Mouse (Mus musculus): ENCODE measurements around the gene Pik3r1. TPM values are rescaled to one million over a fixed set of nuclear protein-coding genes. Genes with fewer than 3 reads are reported as not detected.
A peak's percentile ranks its signal among the peaks of the same experiment; 100 is the strongest.

Pik3r1 gene
- polyA plus RNA-seq, 1 experiment from 2014 or later: 28.6 TPM

DNA sequence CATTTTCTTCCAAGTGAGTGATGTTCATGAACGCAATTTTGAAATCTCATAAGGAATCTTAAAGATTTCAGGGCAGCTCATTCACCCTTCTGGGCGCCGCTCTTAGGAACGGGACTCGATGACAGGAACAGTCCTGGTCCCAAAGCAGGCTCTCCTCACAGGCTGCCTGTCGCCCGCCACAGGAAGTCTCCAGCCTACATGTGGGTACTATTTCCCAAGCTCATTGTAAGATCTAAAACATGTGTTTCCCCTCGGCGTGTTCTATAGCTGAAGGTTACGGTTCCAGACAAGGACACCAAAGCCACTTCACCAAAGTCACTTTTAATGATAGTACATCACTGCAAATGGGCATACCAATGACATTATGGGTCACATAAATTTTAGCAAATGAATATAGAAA is 35.3 kb downstream of the Pik3r1 start:
- H3K9me3 ChIP-seq: no peaks in the 10 kb centered on the region
- H3K9ac ChIP-seq: no peak overlapping the region
- no peaks in the 10 kb centered on the region for H3K27me3 ChIP-seq
- no peak for ATAC-seq (ENCODE audit: borderline replicate concordance, extremely low read depth, low FRiP score, low TSS enrichment)
- H3K4me3 ChIP-seq: no peak overlapping the region
- H3K27ac ChIP-seq: peak overlapping the region; percentile 2; the same call in 1 of the 2 replicates
- H3K4me2 ChIP-seq: no peak overlapping the region
- WGBS: 64% methylated on average over 10 of the region's 10 CpGs
- no peaks in the 10 kb centered on the region for H3K36me3 ChIP-seq
- H3K4me1 ChIP-seq: peaks cover 55% of the 10 kb centered on the region

DNA sequence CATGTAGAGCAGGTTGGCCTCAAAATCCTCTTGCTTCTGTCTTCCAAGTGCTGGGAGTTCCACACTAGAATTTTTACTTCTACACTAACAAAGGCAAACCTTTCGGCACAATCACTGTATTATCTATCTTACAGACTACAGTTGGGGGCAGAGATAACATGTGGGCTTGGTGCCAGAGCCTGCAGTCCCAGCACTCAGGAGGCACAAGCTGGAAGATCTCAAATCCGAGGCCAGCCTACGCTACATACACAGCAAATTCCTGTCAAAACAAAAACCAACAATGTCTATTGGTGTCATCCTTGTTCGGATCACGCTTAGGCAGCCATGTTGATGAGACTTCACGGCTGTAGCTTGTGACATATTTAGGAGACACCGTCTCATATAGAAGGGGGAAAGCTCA is 36.2 kb downstream of the Pik3r1 start:
- no peak overlapping the region for H3K4me3 ChIP-seq
- no peaks in the 10 kb centered on the region for H3K9me3 ChIP-seq
- peak; percentile 44; the same call in 1 of the 2 replicates for ATAC-seq (ENCODE audit: borderline replicate concordance, extremely low read depth, low FRiP score, low TSS enrichment)
- no peak overlapping the region for H3K4me2 ChIP-seq
- H3K36me3 ChIP-seq: no peaks in the 10 kb centered on the region
- H3K27me3 ChIP-seq: no peaks in the 10 kb centered on the region
- H3K27ac ChIP-seq: peak overlapping the region; percentile 2; the same call in 1 of the 2 replicates
- peaks cover 49% of the 10 kb centered on the region for H3K4me1 ChIP-seq
- WGBS: 40% methylated on average over 7 of the region's 7 CpGs
- H3K9ac ChIP-seq: no peak overlapping the region

DNA sequence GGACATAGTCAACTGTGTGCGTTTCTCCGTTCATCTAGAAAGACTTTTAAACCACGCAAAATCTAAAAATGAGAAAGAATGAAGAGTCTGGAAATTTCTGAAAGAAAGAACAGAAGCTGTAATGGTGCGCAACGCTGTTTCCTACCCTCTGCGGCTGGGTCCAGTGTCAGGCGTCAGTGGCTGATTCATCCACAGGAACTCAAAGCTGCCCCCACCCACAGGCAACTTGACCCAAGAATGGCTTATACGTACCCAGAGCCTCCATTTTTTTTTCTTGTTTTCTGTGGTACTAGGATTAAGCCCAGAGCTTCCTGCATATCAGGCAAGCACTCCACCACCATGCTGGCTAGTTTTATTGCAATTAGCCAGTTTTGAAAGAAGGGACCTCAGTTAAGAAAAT is 37.7 kb downstream of the Pik3r1 start:
- Histone ChIP-seq H3K9me3 (no peaks in the 10 kb centered on the region), H3K9ac (no peak overlapping the region), H3K4me3 (no peak overlapping the region), H3K27ac (peak overlapping the region; percentile 29; the same call in 1 of the 2 replicates), H3K27me3 (no peaks in the 10 kb centered on the region), H3K36me3 (no peaks in the 10 kb centered on the region), H3K4me1 (peaks cover 36% of the 10 kb centered on the region), H3K4me2 (no peak overlapping the region)
- WGBS: 74% methylated on average over 8 of the region's 8 CpGs
- no peak for ATAC-seq (ENCODE audit: borderline replicate concordance, extremely low read depth, low FRiP score, low TSS enrichment)

DNA sequence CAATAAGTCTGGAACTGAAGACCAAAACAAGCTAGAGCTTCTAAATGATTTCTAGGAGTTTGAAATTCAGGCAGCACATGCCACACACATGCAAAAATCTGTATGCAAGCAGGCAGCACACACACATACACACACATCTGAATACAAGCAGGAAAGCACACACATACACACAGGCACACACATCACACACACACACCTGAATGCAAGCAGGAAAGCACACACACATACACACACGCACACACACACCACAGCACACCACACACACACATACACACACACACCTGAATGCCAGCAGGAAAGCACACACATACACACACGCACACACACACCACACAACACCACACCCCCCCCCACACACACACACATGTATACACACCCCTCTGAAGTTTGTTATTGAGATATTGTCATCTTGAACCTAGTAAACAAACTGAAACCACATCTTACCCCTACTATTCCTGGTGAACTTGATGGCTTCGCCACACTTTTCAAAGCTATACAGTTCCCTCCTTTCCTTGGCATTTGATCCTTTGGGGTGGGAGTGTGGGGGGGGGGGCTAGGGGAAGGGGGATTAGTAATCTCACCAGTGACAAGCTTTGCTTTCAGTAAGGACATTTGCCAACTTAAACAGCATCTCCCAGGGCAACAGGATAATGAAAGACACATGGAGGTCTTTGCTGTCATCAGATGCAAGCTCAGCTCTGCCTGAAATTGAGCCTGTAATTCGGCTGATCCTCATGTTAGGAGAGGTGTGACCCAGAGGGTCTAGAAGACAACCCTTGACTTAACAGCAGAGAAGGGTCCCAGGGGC is 38.6 kb downstream of the Pik3r1 start:
- peak; percentile 13; the same call in 1 of the 2 replicates for ATAC-seq (ENCODE audit: borderline replicate concordance, extremely low read depth, low FRiP score, low TSS enrichment)
- H3K9ac ChIP-seq: no peak overlapping the region
- no peaks in the 10 kb centered on the region for H3K36me3 ChIP-seq
- no peaks in the 10 kb centered on the region for H3K27me3 ChIP-seq
- H3K4me1 ChIP-seq: peaks cover 34% of the 10 kb centered on the region
- WGBS: 74% methylated on average over 4 of the region's 4 CpGs
- H3K27ac ChIP-seq: peak overlapping the region; percentile 29; the same call in 1 of the 2 replicates
- no peak overlapping the region for H3K4me2 ChIP-seq
- no peaks in the 10 kb centered on the region for H3K9me3 ChIP-seq
- no peak overlapping the region for H3K4me3 ChIP-seq

DNA sequence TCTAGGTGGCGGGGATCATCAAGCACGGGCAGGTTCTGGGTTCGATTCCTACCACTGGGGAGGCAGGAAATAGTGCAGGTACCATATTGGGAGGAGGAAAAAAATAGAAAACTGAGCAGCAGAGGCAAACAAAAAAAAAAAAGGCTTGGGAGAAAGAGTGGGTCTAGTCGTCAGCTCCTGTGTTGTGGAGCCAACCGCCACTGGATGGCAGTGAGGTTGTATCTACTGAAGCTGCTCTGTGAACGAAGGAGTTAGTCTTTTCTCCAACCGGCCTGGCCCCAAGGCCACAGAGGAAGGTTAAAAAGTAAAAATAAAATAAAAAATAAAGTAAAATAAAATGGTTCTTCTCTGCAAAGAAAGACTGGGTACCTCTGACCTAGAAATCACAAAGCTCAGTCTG is 39.2 kb downstream of the Pik3r1 start:
- Histone ChIP-seq H3K9me3 (no peaks in the 10 kb centered on the region), H3K4me2 (no peak overlapping the region), H3K27me3 (no peaks in the 10 kb centered on the region), H3K9ac (no peak overlapping the region), H3K4me3 (no peak overlapping the region), H3K4me1 (peaks cover 39% of the 10 kb centered on the region), H3K36me3 (no peaks in the 10 kb centered on the region), H3K27ac (no peak overlapping the region)
- WGBS: 61% methylated on average over 7 of the region's 7 CpGs
- no peak for ATAC-seq (ENCODE audit: borderline replicate concordance, extremely low read depth, low FRiP score, low TSS enrichment)

DNA sequence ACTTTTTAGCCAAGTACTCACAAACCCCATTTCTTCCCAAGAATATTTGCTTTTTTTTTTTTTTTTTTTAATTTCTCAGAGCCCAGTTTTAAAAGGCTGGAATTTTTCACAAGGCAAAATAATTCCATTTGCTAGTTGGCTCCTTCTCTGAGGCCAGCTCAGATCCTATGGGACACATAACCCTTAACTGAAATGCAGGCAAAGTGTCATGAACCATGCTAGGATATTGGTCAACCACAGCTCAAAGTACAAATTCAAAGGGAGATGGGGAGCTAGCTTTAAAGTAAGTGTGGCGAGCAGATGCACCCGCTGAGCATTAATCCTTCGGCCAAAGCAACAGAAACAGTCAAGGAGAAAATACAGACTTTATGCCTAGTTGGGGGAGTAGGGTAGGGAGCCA is 39.7 kb downstream of the Pik3r1 start:
- no peak overlapping the region for H3K4me2 ChIP-seq

DNA sequence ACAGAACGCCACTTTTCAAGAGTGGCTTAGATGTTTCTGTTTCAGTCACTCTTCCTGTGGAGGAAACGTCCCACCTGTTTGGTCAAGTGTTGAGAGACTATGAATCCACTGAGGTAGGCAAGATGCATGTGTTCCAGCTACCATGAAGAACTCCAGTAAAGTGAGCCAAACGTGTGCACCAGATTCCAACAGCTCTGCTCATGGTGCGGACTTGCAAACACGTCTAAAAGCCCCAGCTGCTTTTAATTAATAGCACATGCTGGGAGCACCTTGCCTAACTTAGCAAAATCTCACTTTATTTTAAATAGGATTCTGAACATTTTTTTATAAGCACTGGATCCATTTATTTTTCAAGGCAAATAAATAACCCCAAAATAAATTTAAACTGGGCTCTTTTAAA is 40.2 kb downstream of the Pik3r1 start:
- Histone ChIP-seq H3K27ac (no peak overlapping the region), H3K4me3 (no peak overlapping the region), H3K9ac (no peak overlapping the region), H3K9me3 (no peaks in the 10 kb centered on the region), H3K4me2 (no peak overlapping the region), H3K27me3 (no peaks in the 10 kb centered on the region), H3K36me3 (no peaks in the 10 kb centered on the region), H3K4me1 (peaks cover 31% of the 10 kb centered on the region)
- WGBS: 64% methylated on average over 5 of the region's 5 CpGs
- no peak for ATAC-seq (ENCODE audit: borderline replicate concordance, extremely low read depth, low FRiP score, low TSS enrichment)

More for the DNA sequence above, 39.7 kb downstream of the Pik3r1 start:
- no peak overlapping the region for H3K4me3 ChIP-seq
- peaks cover 36% of the 10 kb centered on the region for H3K4me1 ChIP-seq
- no peaks in the 10 kb centered on the region for H3K9me3 ChIP-seq
- H3K36me3 ChIP-seq: no peaks in the 10 kb centered on the region
- no peaks in the 10 kb centered on the region for H3K27me3 ChIP-seq
- no peak overlapping the region for H3K27ac ChIP-seq
- WGBS: 87% methylated on average over 3 of the region's 3 CpGs
- no peak overlapping the region for H3K9ac ChIP-seq
- no peak for ATAC-seq (ENCODE audit: borderline replicate concordance, extremely low read depth, low FRiP score, low TSS enrichment)

DNA sequence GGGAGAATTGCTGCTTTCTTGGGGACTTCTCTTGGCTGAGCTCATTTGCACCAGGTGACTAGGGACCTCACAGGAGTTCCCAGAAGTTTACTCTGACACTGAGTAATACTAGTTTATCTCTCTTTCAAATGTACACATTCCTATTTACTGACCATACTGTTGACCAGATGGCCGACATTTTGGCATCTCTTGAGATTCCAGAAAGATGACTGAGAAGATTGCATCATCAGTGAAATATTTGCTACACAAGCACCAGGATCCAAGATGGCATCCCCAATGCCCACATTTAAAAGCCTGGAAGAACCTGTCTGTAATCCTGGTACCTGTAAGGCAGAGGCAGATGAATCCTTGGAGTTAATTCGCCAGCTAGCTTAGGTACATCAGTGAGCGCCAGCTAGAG is 41.1 kb downstream of the Pik3r1 start:
- Histone ChIP-seq H3K27ac (no peak overlapping the region), H3K9ac (no peak overlapping the region), H3K9me3 (no peaks in the 10 kb centered on the region), H3K27me3 (no peaks in the 10 kb centered on the region), H3K36me3 (no peaks in the 10 kb centered on the region), H3K4me1 (peaks cover 27% of the 10 kb centered on the region), H3K4me3 (no peak overlapping the region), H3K4me2 (no peak overlapping the region)
- no peak for ATAC-seq (ENCODE audit: borderline replicate concordance, extremely low read depth, low FRiP score, low TSS enrichment)
- 75% methylated on average over 3 of the region's 3 CpGs for WGBS

DNA sequence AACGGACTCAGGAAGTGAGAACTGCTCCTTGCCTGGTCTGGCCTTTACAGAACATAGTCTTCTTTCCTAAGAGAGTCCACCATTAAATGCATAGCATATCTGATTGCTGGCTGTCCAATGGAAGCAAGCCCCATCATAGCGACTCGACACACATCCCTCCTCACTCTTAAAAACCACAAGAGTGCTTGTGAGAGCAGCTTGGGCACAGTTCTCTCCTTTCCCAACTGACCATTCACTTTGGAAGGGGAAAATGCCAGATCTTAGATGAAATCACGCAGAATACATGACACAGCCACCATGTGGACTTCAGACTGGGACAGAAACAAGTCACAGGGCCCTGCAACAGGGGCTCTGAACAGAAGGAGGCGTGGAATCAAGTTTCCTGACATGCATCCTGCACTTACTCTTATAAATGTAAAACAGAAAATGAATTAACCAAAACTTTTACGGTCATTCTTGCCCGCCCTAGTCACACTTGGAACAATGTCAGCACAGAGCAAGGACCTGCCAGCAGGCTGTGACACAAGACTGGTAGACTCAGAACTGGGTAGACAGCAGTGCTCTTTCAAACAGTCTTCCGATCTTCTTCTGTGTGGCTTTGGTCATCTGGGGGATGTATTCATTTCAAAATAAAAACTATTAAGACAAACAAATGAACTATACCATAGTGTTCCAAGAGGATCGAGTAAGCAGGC is 46.0 kb downstream of the Pik3r1 start:
- no peak overlapping the region for H3K4me3 ChIP-seq
- no peak overlapping the region for H3K9ac ChIP-seq
- H3K27me3 ChIP-seq: no peaks in the 10 kb centered on the region
- H3K27ac ChIP-seq: no peak overlapping the region
- no peak overlapping the region for H3K4me2 ChIP-seq
- no peak for ATAC-seq (ENCODE audit: borderline replicate concordance, extremely low read depth, low FRiP score, low TSS enrichment)
- no peaks in the 10 kb centered on the region for H3K9me3 ChIP-seq
- 87% methylated on average over 9 of the region's 9 CpGs for WGBS
- no peaks in the 10 kb centered on the region for H3K36me3 ChIP-seq
- H3K4me1 ChIP-seq: peaks cover 38% of the 10 kb centered on the region

DNA sequence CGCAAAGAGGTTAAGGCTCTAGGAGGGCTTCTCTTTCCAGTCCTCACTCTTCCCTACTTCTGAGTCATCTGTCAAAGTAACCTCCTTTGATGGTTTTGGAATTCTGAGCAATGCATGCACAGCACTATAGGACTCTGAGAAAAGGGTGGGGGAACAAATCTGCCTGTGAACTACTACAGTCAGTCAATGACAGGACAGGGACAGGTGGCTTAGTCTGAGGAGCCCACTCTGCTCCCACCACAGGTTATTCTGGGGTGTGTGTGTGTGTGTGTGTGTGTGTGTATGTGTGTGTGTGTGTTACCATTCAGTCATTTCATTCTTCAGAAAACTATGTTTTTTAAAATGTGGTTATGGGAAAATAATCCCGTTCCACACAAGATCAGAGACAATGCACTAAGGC is 46.9 kb downstream of the Pik3r1 start:
- Histone ChIP-seq H3K9ac (no peak overlapping the region), H3K9me3 (no peaks in the 10 kb centered on the region), H3K36me3 (no peaks in the 10 kb centered on the region), H3K27ac (no peak overlapping the region), H3K4me1 (peaks cover 38% of the 10 kb centered on the region), H3K27me3 (no peaks in the 10 kb centered on the region), H3K4me3 (no peak overlapping the region), H3K4me2 (no peak overlapping the region)
- no peak for ATAC-seq (ENCODE audit: borderline replicate concordance, extremely low read depth, low FRiP score, low TSS enrichment)
- WGBS: 44% methylated on average over 2 of the region's 2 CpGs

DNA sequence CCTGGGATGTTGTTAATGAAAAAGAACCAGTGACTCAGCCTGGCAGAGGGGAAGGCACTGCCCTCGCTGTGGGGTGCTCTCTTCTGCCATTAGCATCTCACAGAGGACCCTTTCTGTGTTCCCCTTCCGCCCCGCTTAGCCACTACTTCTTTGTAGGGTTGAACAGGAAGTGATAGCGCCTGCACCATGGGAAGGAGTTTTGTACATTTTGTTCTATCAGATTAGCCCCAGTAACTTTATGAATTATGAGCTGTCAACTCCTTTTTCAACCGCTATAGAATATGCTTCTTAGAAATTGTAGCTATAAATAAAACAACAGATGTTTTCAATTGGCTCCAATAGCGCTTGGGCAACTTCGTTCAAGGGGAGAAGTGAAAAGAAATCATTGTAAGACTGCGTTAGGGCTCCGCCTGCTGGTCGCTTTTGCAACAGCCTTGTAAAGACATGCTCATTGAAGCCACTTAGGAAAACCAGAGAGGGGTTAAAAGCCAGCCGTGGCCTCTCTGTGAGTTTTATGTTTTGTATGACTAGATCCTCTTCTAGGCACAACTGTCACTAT is 48.6 kb downstream of the Pik3r1 start:
- Histone ChIP-seq H3K9ac (no peak overlapping the region), H3K36me3 (0 out of 2 replicates have a peak, but pooled peaks cover 4% of the 10 kb centered on the region), H3K27ac (peak overlapping the region; percentile 83), H3K27me3 (no peaks in the 10 kb centered on the region), H3K9me3 (no peaks in the 10 kb centered on the region), H3K4me2 (peak overlapping the region; percentile 42), H3K4me3 (no peak overlapping the region), H3K4me1 (peaks cover 38% of the 10 kb centered on the region)
- 8% methylated on average over 11 of the region's 11 CpGs for WGBS
- ATAC-seq (ENCODE audit: borderline replicate concordance, extremely low read depth, low FRiP score, low TSS enrichment): peak; percentile 73

DNA sequence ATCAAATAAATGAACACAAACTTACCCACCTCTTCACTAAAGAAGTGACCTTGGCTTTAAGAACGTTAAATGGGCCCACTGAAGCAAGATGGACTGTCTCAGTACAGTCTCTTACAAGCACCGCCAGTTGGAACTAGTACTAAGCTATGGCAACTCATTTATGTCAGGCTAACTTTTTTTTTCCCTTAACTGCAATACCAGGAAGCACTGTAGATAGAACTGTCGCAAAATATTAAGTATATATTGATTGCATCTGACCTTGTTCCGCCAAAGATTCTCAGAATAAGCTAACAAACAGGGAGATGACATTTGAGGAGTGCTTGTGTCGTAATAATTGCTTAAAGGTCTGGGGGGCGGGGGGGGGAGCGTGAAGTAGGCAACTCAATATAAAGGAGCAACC is 49.3 kb downstream of the Pik3r1 start:
- peak; percentile 19; the same call in 1 of the 2 replicates for ATAC-seq (ENCODE audit: borderline replicate concordance, extremely low read depth, low FRiP score, low TSS enrichment)
- Histone ChIP-seq H3K4me1 (peaks cover 33% of the 10 kb centered on the region), H3K36me3 (0 out of 2 replicates have a peak, but pooled peaks cover 4% of the 10 kb centered on the region), H3K27ac (peak overlapping the region; percentile 83), H3K27me3 (no peaks in the 10 kb centered on the region), H3K9me3 (no peaks in the 10 kb centered on the region), H3K9ac (no peak overlapping the region), H3K4me2 (peak overlapping the region; percentile 42; the same call in 1 of the 2 replicates), H3K4me3 (no peak overlapping the region)
- WGBS: 45% methylated on average over 7 of the region's 7 CpGs

All from lung, embryonic 15.5 days (tissue).